Mouse (Mus musculus): Measurements from ENCODE around the gene Tlr5.

The Tlr5 gene

GRCm38 (mm10) chr1:182953667-182954066, 921 bp upstream of the Tlr5 start:
- in situ Hi-C loops (cut with MboI, MseI), result no loop called here

GRCm38 (mm10) chr1:182955047-182955620, 546 bp downstream of the Tlr5 start:
- in situ Hi-C loops (cut with MboI, MseI), result no loop called here

GRCm38 (mm10) chr1:182956186-182956960, 1.8 kb downstream of the Tlr5 start:
- in situ Hi-C loops (cut with MboI, MseI), result no loop called here

GRCm38 (mm10) chr1:182957001-182957757, 2.6 kb downstream of the Tlr5 start:
- in situ Hi-C loops (cut with MboI, MseI), result no loop called here

GRCm38 (mm10) chr1:182957826-182958544, 3.4 kb downstream of the Tlr5 start:
- in situ Hi-C loops (cut with MboI, MseI), result no loop called here

- in situ Hi-C loops (cut with MboI, MseI), result no loop called here
Measured at GRCm38 (mm10) chr1:182958824-182959223, 4.2 kb downstream of the Tlr5 start.

GRCm38 (mm10) chr1:182959251-182959691, 4.7 kb downstream of the Tlr5 start:
- in situ Hi-C loops (cut with MboI, MseI), result no loop called here

- in situ Hi-C loops (cut with MboI, MseI), result no loop called here
Measured at GRCm38 (mm10) chr1:182959811-182960455, 5.3 kb downstream of the Tlr5 start.

GRCm38 (mm10) chr1:182961076-182961475, 6.5 kb downstream of the Tlr5 start:
- in situ Hi-C loops (cut with MboI, MseI), result no loop called here

GRCm38 (mm10) chr1:182963329-182963728, 8.7 kb downstream of the Tlr5 start:
- in situ Hi-C loops (cut with MboI, MseI), result no loop called here

GRCm38 (mm10) chr1:182964855-182965466, 10.4 kb downstream of the Tlr5 start:
- in situ Hi-C loops (cut with MboI, MseI), result no loop called here

- in situ Hi-C loops (cut with MboI, MseI), result no loop called here
Measured at GRCm38 (mm10) chr1:182968732-182969131, 14.1 kb downstream of the Tlr5 start.

- in situ Hi-C loops (cut with MboI, MseI), result no loop called here
Measured at GRCm38 (mm10) chr1:182972240-182972639, 17.7 kb downstream of the Tlr5 start.

- in situ Hi-C loops (cut with MboI, MseI), result no loop called here
Measured at GRCm38 (mm10) chr1:182974826-182975225, 20.2 kb downstream of the Tlr5 start.

- in situ Hi-C loops (cut with MboI, MseI), result no loop called here
Measured at GRCm38 (mm10) chr1:182980702-182981101, 26.1 kb downstream of the Tlr5 start.

GRCm38 (mm10) chr1:182982995-182983394, 28.4 kb downstream of the Tlr5 start:
- in situ Hi-C loops (cut with MboI, MseI), result no loop called here

- in situ Hi-C loops (cut with MboI, MseI), result no loop called here
Measured at GRCm38 (mm10) chr1:182983496-182984127, 29.0 kb downstream of the Tlr5 start.

- in situ Hi-C loops (cut with MboI, MseI), result no loop called here
Measured at GRCm38 (mm10) chr1:182986243-182986642, 31.7 kb downstream of the Tlr5 start.

GRCm38 (mm10) chr1:182986750-182987149, 32.2 kb downstream of the Tlr5 start:
- in situ Hi-C loops (cut with MboI, MseI), result no loop called here

- in situ Hi-C loops (cut with MboI, MseI), result no loop called here
Measured at GRCm38 (mm10) chr1:182987801-182988200, 33.2 kb downstream of the Tlr5 start.
